Mouse (Mus musculus) brain, embryonic 18.5 days (tissue): ENCODE data around the gene Ubash3a.

Experiments used
- DNase-seq: peaks from one replicate; pipeline ENCODE4 v3.0.0-alpha.2; 2012; ENCODE audit warnings: low read depth, low spot score

Ubash3a gene

GRCm38 (mm10) chr17:31279541-31279940 is 71.9 kb downstream of the Ubash3a start:
- DNase-seq, result no peak

GRCm38 (mm10) chr17:31280269-31280668 is 72.6 kb downstream of the Ubash3a start:
- no peak for DNase-seq

GRCm38 (mm10) chr17:31281830-31282686 is 74.4 kb downstream of the Ubash3a start:
- DNase-seq, result no peak

- no peak for DNase-seq
These were observed 75.0 kb downstream of the Ubash3a start for GRCm38 (mm10) chr17:31282687-31283053.

- no peak for DNase-seq
These were observed 78.2 kb downstream of the Ubash3a start for GRCm38 (mm10) chr17:31285867-31286266.

GRCm38 (mm10) chr17:31286492-31286891 is 78.8 kb downstream of the Ubash3a start, which contains the start of gene Slc37a1:
Gene Slc37a1 (plus strand): TSS chr17:31286792.
- no peak for DNase-seq

- no peak for DNase-seq
These were observed 79.5 kb downstream of the Ubash3a start for GRCm38 (mm10) chr17:31287216-31287615.

GRCm38 (mm10) chr17:31288999-31289726 is 81.5 kb downstream of the Ubash3a start:
- no peak for DNase-seq

- DNase-seq, result no peak
These were observed 82.6 kb downstream of the Ubash3a start for GRCm38 (mm10) chr17:31290311-31290710.

- no peak for DNase-seq
These were observed 83.2 kb downstream of the Ubash3a start for GRCm38 (mm10) chr17:31290859-31291258.

- DNase-seq, result no peak
These were observed 86.9 kb downstream of the Ubash3a start for GRCm38 (mm10) chr17:31294363-31295214.

GRCm38 (mm10) chr17:31295215-31295891 is 87.7 kb downstream of the Ubash3a start:
- DNase-seq, result no peak

- DNase-seq, result no peak
These were observed 88.5 kb downstream of the Ubash3a start for GRCm38 (mm10) chr17:31295892-31296781.
